Mouse (Mus musculus): Measurements from ENCODE around the gene Klrk1.
"Not testable (repeated sequence)": the region's sequence is repeated elsewhere in the genome, so short reads cannot be mapped to it uniquely, and the experiment has no call there.

Klrk1 gene

GRCm38 (mm10) chr6:129623735-129624134, at the start of gene Klrk1:
TSS of gene Klrk1 (minus strand) at chr6:129623864.
- DNase-seq (ENCODE audit: extremely low spot score, low spot score): no peak

DNA sequence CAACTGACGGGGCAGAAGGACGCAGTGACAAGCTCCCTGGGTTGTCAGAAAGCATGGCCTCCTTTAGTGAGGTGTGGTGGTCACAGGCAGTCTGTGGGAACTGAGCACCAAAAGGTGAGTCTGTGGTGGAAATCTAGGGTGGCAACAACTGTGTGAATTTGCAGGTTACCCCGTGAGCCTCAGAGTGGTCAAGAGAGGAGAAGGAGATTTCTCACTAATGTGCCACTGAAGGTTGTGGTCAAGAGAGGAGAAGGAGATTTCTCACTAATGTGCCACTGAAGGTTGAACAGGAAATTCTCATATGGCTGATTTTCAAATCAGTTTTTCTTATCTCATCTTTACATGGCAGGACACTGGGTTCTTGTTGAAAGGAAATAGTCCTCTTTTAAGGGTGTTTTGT, 37.6 kb upstream of the Klrk1 start:
- DNase-seq (ENCODE audit: extremely low spot score, low spot score): not testable (repeated sequence)

DNA sequence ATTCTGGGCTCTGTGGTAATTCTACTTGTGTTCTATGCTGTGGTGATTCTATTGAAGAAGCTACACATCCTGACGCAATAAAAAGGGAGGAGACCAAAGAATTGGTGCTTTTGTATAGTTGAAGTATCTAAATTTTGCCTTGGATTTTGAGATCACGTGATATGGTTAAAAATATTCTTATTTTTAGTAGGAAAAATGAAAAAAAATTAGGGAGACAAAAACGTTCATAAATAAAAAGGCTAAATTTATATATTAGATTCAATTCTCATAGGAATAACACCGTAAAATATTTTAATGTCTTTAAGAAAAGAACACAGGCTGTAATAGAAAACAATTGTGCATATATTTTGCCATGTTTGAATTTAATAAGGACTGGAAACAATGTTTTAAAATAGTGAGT, 36.9 kb upstream of the Klrk1 start, which contains the start of gene Klrc2:
Klrc2 (minus strand) TSS at position 101 of the 400 bp plus-strand sequence.
- DNase-seq (ENCODE audit: extremely low spot score, low spot score): not testable (repeated sequence)

GRCm38 (mm10) chr6:129644054-129644453, 20.4 kb upstream of the Klrk1 start:
- DNase-seq (ENCODE audit: extremely low spot score, low spot score): not testable (repeated sequence)

DNA sequence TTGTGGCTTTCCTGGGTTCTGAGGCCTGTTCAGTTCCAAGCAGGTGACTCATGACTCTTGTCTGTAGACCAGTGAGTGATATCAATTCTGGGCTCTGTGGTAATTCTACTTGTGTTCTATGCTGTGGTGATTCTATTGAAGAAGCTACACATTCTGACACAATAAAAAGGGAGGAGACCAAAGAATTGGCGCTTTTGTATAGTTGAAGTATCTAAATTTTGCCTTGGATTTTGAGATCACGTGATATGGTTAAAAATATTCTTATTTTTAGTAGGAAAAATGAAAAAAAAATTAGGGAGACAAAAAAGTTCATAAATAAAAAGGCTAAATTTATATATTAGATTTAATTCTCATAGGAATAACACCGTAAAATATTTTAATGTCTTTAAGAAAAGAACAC, 19.6 kb upstream of the Klrk1 start, which contains the start of gene Klrc3:
Klrc3 (minus strand) TSS at position 101 of the 400 bp plus-strand sequence.
- not testable (repeated sequence) for DNase-seq (ENCODE audit: extremely low spot score, low spot score)

DNA sequence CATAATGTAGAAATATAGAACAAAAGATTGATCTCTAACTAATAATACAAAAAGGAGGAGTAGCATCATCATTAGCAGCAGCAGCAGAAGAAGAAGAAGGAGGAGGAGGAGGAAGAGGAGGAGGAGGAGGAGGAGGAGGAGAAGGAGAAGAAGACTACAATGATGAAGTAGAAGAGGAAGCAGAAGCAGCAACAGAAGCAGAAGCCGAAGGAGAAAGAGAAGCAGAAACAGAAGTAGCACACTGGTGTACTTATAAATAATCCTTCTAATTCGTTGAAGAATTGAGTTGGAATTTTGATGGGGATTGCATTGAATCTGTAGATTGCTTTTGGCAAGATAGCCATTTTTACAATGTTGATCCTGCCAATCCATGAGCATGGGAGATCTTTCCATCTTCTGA, 7.4 kb upstream of the Klrk1 start:
- DNase-seq (ENCODE audit: extremely low spot score, low spot score): not testable (repeated sequence)

- DNase-seq (ENCODE audit: extremely low spot score, low spot score): no peak
Observed at GRCm38 (mm10) chr6:129608372-129608771, 15.3 kb downstream of the Klrk1 start.

DNA sequence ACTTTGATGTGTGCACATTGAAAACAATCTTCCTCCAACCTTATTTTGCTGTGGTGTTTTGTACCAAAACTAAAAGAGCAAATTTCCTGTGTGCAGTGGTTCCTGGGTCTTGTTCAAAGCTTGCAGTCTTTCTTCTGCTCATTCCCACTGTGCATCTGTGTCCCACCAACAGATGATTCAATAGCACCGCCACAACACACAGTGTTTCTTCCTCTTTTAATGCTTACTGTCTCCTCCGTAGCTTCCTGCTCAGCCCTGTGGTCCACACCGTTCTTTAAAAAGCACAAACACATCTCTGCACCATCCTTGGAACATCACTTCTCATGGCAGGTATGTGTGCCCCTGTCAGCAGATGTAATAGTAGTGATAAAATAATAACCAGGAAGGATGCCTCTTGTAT, 32.2 kb downstream of the Klrk1 start, which contains the start of gene Klrd1:
Klrd1 (plus strand) TSS at position 275 of the 400 bp plus-strand sequence.
- DNase-seq (ENCODE audit: extremely low spot score, low spot score): no peak

- DNase-seq (ENCODE audit: extremely low spot score, low spot score): no peak
Observed at GRCm38 (mm10) chr6:129583014-129583413, 40.6 kb downstream of the Klrk1 start.

DNA sequence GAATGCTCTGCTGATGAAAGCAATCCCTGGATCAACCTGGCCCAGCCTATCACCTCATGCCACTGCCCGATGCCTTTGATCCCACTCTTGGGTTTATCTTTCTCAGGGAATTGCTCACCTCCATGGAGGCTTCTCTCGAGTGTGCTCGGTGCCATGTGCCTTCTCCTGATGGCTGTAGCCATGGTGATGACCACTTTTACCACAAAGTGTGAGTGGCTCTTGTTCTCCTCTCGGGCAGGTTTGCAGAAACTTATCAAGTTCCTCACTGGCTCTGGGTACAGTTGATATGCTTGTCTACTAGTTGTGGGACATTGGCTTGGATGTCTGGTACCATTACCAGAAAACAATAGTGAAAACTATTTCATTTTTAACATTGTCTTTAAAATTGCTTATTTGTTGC, 41.8 kb downstream of the Klrk1 start:
- DNase-seq (ENCODE audit: extremely low spot score, low spot score): no peak

- no peak for DNase-seq (ENCODE audit: extremely low spot score, low spot score)
Observed at GRCm38 (mm10) chr6:129581274-129581673, 42.4 kb downstream of the Klrk1 start.

DNA sequence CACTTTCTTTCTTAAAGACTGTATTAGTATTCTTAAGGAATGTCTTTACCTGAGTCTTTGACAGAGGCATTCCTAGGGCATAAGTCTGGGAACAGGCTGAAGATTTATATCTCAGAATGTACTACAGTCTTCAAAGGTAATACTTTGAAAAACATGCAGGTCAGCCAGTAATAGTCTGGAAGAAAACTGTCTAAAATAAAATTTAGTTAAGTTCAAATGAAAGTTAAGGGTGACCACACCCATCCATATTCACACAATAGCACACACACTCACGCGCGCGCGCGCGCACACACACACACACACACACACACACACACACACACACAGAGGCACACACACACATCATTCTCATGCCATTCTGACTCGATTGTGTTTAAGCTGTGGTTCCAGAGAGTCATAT, 46.1 kb downstream of the Klrk1 start, which contains the start of gene Klre1:
Klre1 (plus strand) TSS at position 301 of the 400 bp plus-strand sequence.
- DNase-seq (ENCODE audit: extremely low spot score, low spot score): no peak

DNA sequence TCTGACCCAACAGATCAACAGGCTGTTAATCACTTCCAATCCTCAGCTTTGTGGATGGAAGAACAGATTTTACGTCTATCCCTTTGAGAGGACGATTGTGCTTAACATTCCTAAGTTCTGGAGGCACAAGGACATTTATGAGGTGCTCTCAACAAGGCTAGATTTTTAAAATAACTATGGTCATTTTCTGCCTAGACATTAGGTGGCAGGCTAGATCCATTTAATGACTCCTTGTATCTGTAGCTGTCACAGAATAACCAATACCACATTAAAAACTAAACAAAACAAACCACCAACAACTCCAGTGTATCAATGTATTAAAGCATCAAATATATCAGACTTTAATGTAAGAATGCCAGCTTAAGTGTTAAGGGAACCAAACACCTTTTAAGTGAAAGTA, 48.3 kb downstream of the Klrk1 start:
- no peak for DNase-seq (ENCODE audit: extremely low spot score, low spot score)

- DNase-seq (ENCODE audit: extremely low spot score, low spot score): no peak
Observed at GRCm38 (mm10) chr6:129565257-129565656, 58.4 kb downstream of the Klrk1 start.
